Mouse (Mus musculus): ENCODE measurements at regions not wholly inside any gene's neighbourhood (a gene's known extent, or its start where the extent isn't known, plus 50 kb on each side); places are given as distances from the start of the nearest gene placed in this dataset.
A peak's percentile ranks its signal among the peaks of the same experiment; 100 is the strongest.

GRCm38 (mm10) chr6:105389192-105389591, 288.3 kb upstream of the Cntn4 start:
- TF ChIP-seq CTCF (conservative IDR thresholded peaks at IDR 0.05) = no peak

GRCm38 (mm10) chr6:105398315-105398714, 279.1 kb upstream of the Cntn4 start:
- peak; percentile 72 for TF ChIP-seq CTCF (conservative IDR thresholded peaks at IDR 0.05)
- Histone ChIP-seq H3K27ac (no peak overlapping the region), H3K4me3 (no peak overlapping the region)
- no peak for DNase-seq (ENCODE audit: low spot score in 2 of 2)

More at GRCm38 (mm10) chr6:105389192-105389591, 288.3 kb upstream of the Cntn4 start:
- no peak for DNase-seq (ENCODE audit: low spot score in 2 of 2)
- H3K27ac ChIP-seq = no peak overlapping the region
- H3K4me3 ChIP-seq = no peak overlapping the region

- DNase-seq (ENCODE audit: low spot score in 2 of 2) = no peak
- Histone ChIP-seq H3K27ac (no peak overlapping the region), H3K4me3 (no peak overlapping the region)
- TF ChIP-seq CTCF (conservative IDR thresholded peaks at IDR 0.05) = no peak
Measured at GRCm38 (mm10) chr6:105417551-105417950, 259.9 kb upstream of the Cntn4 start.

GRCm38 (mm10) chr6:105447208-105447607, 230.3 kb upstream of the Cntn4 start:
- no peak for TF ChIP-seq CTCF (conservative IDR thresholded peaks at IDR 0.05)
- no peak for DNase-seq (ENCODE audit: low spot score in 2 of 2)
- H3K27ac ChIP-seq = no peak overlapping the region
- H3K4me3 ChIP-seq = no peak overlapping the region

- peak in 1 of 2 experiments; percentile 10 for DNase-seq (ENCODE audit: low spot score in 2 of 2)
- no peak overlapping the region for H3K27ac ChIP-seq
- no peak for TF ChIP-seq CTCF (conservative IDR thresholded peaks at IDR 0.05)
- H3K4me3 ChIP-seq = no peak overlapping the region
Measured at GRCm38 (mm10) chr6:105483388-105483787, 194.1 kb upstream of the Cntn4 start.

- Histone ChIP-seq H3K4me3 (no peak overlapping the region), H3K27ac (no peak overlapping the region)
- no peak for DNase-seq (ENCODE audit: low spot score in 2 of 2)
- TF ChIP-seq CTCF (conservative IDR thresholded peaks at IDR 0.05) = no peak
Measured at GRCm38 (mm10) chr6:105493308-105493707, 184.2 kb upstream of the Cntn4 start.

Small RNA genes in the stretch of these regions (microRNA-seq; reads per million reads assigned to microRNA genes)
- 0 reads per million in 2 experiments for gene Gm25570

Measured in layer of hippocampus, adult 2 months (tissue).